ENCODE assay signal across 8 mouse cellular contexts in genomic region chr15:86184851-86185688, GRCm38 (mm10). TPM values are rescaled to one million over a fixed set of nuclear protein-coding genes. Genes with fewer than 3 reads are reported as not detected.
DNase-seq lines count a peak whose midpoint lies in the region; ATAC-seq lines count a peak whose summit lies in the region.

No protein-coding gene starts in this region.

- H3K4me2 ChIP-seq in forebrain, embryonic 14.5 days (ENCODE audit: low read length): peak overlapping the region; percentile 83
- peak overlapping the region; percentile 84 for H3K4me2 ChIP-seq in hindbrain, embryonic 13.5 days
- peak overlapping the region; percentile 91 for H3K4me2 ChIP-seq in midbrain, embryonic 16.5 days (ENCODE audit: low read length)

- peak overlapping the region; percentile 93 for H3K9ac ChIP-seq in forebrain, embryonic 14.5 days (ENCODE audit: low read length)
- peak overlapping the region; percentile 99 for H3K9ac ChIP-seq in hindbrain, embryonic 13.5 days
- H3K9ac ChIP-seq in midbrain, embryonic 16.5 days (ENCODE audit: low read depth, low read length): peak overlapping the region; percentile 89

- H3K4me1 ChIP-seq in forebrain, embryonic 14.5 days (ENCODE audit: control insufficient read depth, insufficient read depth, low read length): peaks cover 4% of the 10 kb centered on the region
- peaks cover 60% of the 10 kb centered on the region for H3K4me1 ChIP-seq in hindbrain, embryonic 13.5 days (replicated peaks)
- peaks cover 39% of the 10 kb centered on the region for H3K4me1 ChIP-seq in midbrain, embryonic 16.5 days (ENCODE audit: control insufficient read depth, insufficient read depth, low read length)

- ATAC-seq in forebrain, embryonic 14.5 days: peak; percentile 69
- ATAC-seq in hindbrain, embryonic 13.5 days (ENCODE audit: low FRiP score): peak; percentile 63
- peak; percentile 49 for ATAC-seq in midbrain, embryonic 16.5 days

- H3K9me3 ChIP-seq in forebrain, embryonic 14.5 days (replicated peaks; ENCODE audit: control insufficient read depth, low read length): no peaks in the 10 kb centered on the region
- no peaks in the 10 kb centered on the region for H3K9me3 ChIP-seq in hindbrain, embryonic 13.5 days
- no peaks in the 10 kb centered on the region for H3K9me3 ChIP-seq in midbrain, embryonic 16.5 days (replicated peaks; ENCODE audit: control insufficient read depth, low read length, poor library complexity, severe bottlenecking)

- under 1% methylated on average over 68 of the region's 70 CpGs for WGBS in forebrain, embryonic 14.5 days
- under 1% methylated on average over 60 of the region's 70 CpGs for WGBS in hindbrain, embryonic 13.5 days
- under 1% methylated on average over 70 of the region's 70 CpGs for WGBS in midbrain, embryonic 16.5 days

- H3K4me3 ChIP-seq in forebrain, embryonic 14.5 days (ENCODE audit: low read depth, low read length): peak overlapping the region; percentile 88
- peak overlapping the region; percentile 86 for H3K4me3 ChIP-seq in hindbrain, embryonic 13.5 days
- H3K4me3 ChIP-seq in midbrain, embryonic 16.5 days (ENCODE audit: low read depth, low read length): peak overlapping the region; percentile 94

- DNase-seq in lung, adult 18-20 months: peak; percentile 54 to 58
- no peak for DNase-seq in lung, postnatal 36 days
- DNase-seq in adrenal gland, postnatal 36 days: peak; percentile 65 to 70
- peak; percentile 63 for DNase-seq in forebrain, embryonic 14.5 days (ENCODE audit: low spot score)
- DNase-seq in liver: peak; percentile 38
- peak; percentile 71 for DNase-seq in thymus, postnatal 25 days

- peak overlapping the region; percentile 84 for H3K27ac ChIP-seq in forebrain, embryonic 14.5 days (ENCODE audit: low read depth, low read length)
- peak overlapping the region; percentile 95 for H3K27ac ChIP-seq in hindbrain, embryonic 13.5 days
- peak overlapping the region; percentile 86 for H3K27ac ChIP-seq in midbrain, embryonic 16.5 days (ENCODE audit: low read length)

- H3K27me3 ChIP-seq in forebrain, embryonic 14.5 days (replicated peaks; ENCODE audit: control insufficient read depth, insufficient read depth, low read length): no peaks in the 10 kb centered on the region
- H3K27me3 ChIP-seq in hindbrain, embryonic 13.5 days: no peaks in the 10 kb centered on the region
- H3K27me3 ChIP-seq in midbrain, embryonic 16.5 days (ENCODE audit: control insufficient read depth, insufficient read depth, low read depth, low read length): no peaks in the 10 kb centered on the region

- no peaks in the 10 kb centered on the region for H3K36me3 ChIP-seq in forebrain, embryonic 14.5 days (ENCODE audit: control insufficient read depth, insufficient read depth, low read length)
- no peaks in the 10 kb centered on the region for H3K36me3 ChIP-seq in hindbrain, embryonic 13.5 days
- no peaks in the 10 kb centered on the region for H3K36me3 ChIP-seq in midbrain, embryonic 16.5 days (ENCODE audit: control insufficient read depth, insufficient read depth, low read length)

RNA-seq across cellular contexts. Expression of gene Cerk, which starts 0.9 kb away (rescaled TPM):
- total RNA-seq in adrenal gland, postnatal 36 days (2021): 10 to 100 TPM; 27.1 to 74.2 TPM
- 20.8 and 21.3 TPM in 2 replicates for polyA plus RNA-seq in forebrain, embryonic 14.5 days (2014; fragmentation: Nextera tagmentation; extraction: Ambion mirVana)
- 24.3 and 24.5 TPM in 2 replicates for polyA plus RNA-seq in hindbrain, embryonic 13.5 days (2015; fragmentation: Nextera tagmentation; extraction: Ambion mirVana)
- polyA plus RNA-seq in midbrain, embryonic 16.5 days (2015; fragmentation: Nextera tagmentation; extraction: Ambion mirVana): 22.6 and 25.0 TPM in 2 replicates

RNA-seq across cellular contexts. Expression of gene Tbc1d22a, which starts 29.2 kb away (rescaled TPM):
- 10 to 100 TPM; 28.9 to 35.6 TPM for total RNA-seq in adrenal gland, postnatal 36 days (2021)
- 8.0 and 9.4 TPM in 2 replicates for polyA plus RNA-seq in forebrain, embryonic 14.5 days (2014; fragmentation: Nextera tagmentation; extraction: Ambion mirVana)
- polyA plus RNA-seq in hindbrain, embryonic 13.5 days (2015; fragmentation: Nextera tagmentation; extraction: Ambion mirVana): 12.1 and 13.5 TPM in 2 replicates
- 12.8 and 13.5 TPM in 2 replicates for polyA plus RNA-seq in midbrain, embryonic 16.5 days (2015; fragmentation: Nextera tagmentation; extraction: Ambion mirVana)
